Mouse (Mus musculus): ENCODE data around the gene Trnau1ap. TPM values are rescaled to one million over a fixed set of nuclear protein-coding genes. Genes with fewer than 3 reads are reported as not detected.

Trnau1ap gene
- total RNA-seq (2017) = 23.9 and 43.7 TPM in 2 replicates

DNA sequence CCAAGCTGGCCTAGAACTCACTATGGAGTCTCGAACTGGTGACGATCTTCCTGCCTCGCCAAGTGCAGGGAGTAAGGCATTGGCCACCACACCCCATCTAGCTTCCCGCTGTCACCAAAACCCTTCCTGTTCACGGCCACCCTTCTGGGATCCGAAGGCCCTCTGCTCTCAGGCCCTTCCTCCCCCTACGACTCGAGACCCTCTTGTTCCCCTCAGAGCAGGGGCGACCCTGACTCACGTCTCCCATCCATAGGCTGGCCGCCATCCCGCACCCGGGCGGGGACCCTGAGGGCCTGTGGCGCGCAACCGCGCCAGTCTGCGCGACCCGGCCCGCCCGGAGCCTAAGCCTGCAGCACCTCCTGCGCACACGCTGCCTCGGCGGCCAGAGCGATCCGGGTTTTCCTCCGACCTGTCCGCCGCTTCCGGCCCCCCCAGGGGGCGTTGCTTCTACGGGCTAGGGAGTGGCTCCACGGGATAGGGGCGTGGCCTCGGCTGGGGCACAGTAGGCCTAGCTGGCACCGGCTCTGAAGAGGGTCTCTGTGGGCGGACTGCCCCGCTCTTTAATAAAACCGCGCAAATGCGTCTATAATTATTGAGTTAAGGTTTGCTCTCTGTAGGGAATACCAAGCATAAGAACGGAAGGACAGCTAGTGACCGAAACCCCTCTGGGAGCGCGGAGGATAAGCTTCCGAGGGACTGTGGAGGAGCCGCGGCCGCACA, at the start of gene Trnau1ap:
Gene Trnau1ap, minus strand, starts transcription at position 424 of the 720 bp plus-strand sequence.
- ATAC-seq (replicated peaks; ENCODE audit: low read depth, poor library complexity, severe bottlenecking) = peak; percentile 97

DNA sequence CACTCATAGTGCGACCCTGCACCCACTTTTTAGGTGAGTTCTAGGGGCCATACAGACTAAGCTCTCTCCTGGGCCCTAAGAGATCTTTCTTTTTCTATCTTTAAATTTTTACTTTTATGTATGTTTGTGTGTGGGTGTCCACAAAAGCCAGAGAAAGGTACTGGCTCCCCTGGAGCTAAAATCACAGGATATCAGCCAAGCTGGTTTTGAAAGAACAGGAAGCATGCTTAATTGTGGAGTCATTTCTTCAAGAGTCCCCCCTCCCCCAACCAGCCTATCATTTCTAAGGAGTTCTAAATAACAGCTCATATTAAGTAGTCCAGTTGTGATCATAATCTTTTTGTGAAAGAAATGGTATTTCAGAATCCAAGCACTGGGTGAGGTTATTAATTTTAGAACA, 44.5 kb upstream of the Trnau1ap start:
- ATAC-seq (replicated peaks; ENCODE audit: low read depth, poor library complexity, severe bottlenecking) = no peak

- no peak for ATAC-seq (replicated peaks; ENCODE audit: low read depth, poor library complexity, severe bottlenecking)
Observed at GRCm38 (mm10) chr4:132369953-132370750, 40.8 kb upstream of the Trnau1ap start.

DNA sequence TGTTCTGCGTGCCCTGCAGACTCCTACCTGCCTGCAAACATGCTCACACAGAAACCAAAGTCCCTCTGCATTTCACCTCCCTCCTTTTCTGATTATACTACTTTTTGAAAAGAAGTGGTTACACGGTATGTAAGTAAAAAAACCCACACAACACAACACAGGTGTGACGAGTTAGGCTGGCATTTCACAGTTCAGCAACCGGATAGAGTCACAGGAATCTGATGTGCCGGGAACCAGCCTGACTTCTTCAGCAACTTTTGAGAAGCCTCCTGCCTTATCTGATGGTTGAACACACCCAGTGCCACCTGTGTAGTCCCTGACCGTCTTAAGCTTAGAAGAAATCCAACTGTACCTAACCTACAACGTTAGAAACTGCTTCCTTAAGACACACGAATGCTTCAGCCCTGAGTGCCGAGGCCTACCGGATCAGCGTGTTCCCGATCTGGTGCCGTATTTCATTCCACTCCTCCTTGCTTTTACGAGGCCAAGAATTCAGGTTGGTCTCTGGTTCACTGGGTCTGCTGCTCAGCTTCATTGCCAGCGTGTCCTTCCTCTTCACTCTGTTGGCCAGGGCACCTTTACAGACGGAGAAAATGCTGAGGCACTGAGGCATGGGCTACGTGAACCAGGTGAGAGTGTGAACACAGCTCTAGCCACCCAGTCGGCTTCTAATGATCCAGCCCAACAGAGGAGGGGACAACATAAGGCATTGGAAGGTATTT, 38.3 kb upstream of the Trnau1ap start:
- no peak for ATAC-seq (replicated peaks; ENCODE audit: low read depth, poor library complexity, severe bottlenecking)

GRCm38 (mm10) chr4:132365450-132366060, 36.2 kb upstream of the Trnau1ap start:
- no peak for ATAC-seq (replicated peaks; ENCODE audit: low read depth, poor library complexity, severe bottlenecking)

- no peak for ATAC-seq (replicated peaks; ENCODE audit: low read depth, poor library complexity, severe bottlenecking)
Observed at GRCm38 (mm10) chr4:132363487-132363886, 34.1 kb upstream of the Trnau1ap start.

- no peak for ATAC-seq (replicated peaks; ENCODE audit: low read depth, poor library complexity, severe bottlenecking)
Observed at GRCm38 (mm10) chr4:132359510-132359909, 30.2 kb upstream of the Trnau1ap start.

DNA sequence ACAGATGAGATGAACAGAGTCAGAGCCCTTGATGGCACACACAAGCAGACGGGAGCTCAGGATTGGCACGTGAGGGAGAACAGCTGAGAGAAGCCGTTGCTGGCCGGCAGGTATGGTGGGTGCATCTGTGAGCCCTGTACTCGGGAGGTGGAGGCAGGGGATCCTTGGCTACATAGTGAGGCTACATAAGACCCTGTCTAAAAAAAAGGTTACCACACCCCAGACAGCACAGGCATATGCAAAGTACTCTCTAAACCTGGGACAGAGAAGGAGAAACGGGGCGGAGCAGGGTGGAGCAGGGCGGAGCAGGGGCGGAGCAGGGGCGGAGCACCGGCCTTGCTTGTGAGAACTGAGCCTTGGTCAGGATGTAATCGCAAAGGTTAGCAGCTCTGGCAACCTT, 26.8 kb upstream of the Trnau1ap start:
- no peak for ATAC-seq (replicated peaks; ENCODE audit: low read depth, poor library complexity, severe bottlenecking)

GRCm38 (mm10) chr4:132355403-132355802, 26.1 kb upstream of the Trnau1ap start:
- no peak for ATAC-seq (replicated peaks; ENCODE audit: low read depth, poor library complexity, severe bottlenecking)

DNA sequence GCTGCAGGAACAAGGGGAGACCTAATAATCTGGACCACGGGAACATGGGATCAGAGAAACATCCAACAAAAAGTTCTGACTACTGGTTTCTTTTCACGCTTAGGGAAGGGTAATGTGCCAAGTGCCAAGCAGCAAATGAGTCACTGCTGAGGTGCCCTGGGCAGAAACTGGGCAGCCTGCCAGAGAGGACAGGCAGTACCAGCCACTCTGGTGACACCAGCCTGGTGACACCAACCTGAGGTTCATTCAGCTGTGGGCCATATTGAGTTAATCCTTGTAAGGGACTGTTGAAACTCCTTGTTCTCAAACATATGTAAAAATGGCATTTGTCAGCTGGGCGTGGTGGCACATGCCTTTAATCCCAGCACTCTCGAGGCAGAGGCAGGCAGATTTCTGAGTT, 25.2 kb upstream of the Trnau1ap start:
- ATAC-seq (replicated peaks; ENCODE audit: low read depth, poor library complexity, severe bottlenecking) = no peak

- ATAC-seq (replicated peaks; ENCODE audit: low read depth, poor library complexity, severe bottlenecking) = peak; percentile 86
Observed at GRCm38 (mm10) chr4:132353481-132353885, 24.1 kb upstream of the Trnau1ap start, which contains the start of gene Rcc1. Gene Rcc1, minus strand, starts transcription at chr4:132353605.

GRCm38 (mm10) chr4:132352739-132353138, 23.4 kb upstream of the Trnau1ap start:
- no peak for ATAC-seq (replicated peaks; ENCODE audit: low read depth, poor library complexity, severe bottlenecking)

DNA sequence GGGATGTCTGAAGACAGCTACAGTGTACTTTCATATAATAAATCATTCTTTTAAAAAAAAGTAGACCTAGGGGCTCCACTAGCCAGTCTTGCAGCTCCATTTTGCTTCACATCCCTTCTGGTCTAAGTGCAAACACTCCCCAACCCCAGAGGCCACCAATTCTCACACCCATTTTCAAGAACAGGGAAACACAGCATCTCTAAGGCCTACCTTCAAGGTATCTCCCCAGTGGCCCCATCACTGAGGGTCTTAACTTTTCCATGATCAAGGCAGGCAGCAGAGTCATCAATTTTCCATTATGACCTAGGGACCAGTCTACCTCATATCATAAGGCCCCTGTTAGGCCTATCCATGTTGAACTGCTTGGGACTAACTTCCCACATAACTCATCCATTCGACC, 22.1 kb upstream of the Trnau1ap start:
- no peak for ATAC-seq (replicated peaks; ENCODE audit: low read depth, poor library complexity, severe bottlenecking)

GRCm38 (mm10) chr4:132350854-132351253, 21.5 kb upstream of the Trnau1ap start:
- no peak for ATAC-seq (replicated peaks; ENCODE audit: low read depth, poor library complexity, severe bottlenecking)

- ATAC-seq (replicated peaks; ENCODE audit: low read depth, poor library complexity, severe bottlenecking) = no peak
Observed at GRCm38 (mm10) chr4:132350123-132350740, 20.9 kb upstream of the Trnau1ap start.

DNA sequence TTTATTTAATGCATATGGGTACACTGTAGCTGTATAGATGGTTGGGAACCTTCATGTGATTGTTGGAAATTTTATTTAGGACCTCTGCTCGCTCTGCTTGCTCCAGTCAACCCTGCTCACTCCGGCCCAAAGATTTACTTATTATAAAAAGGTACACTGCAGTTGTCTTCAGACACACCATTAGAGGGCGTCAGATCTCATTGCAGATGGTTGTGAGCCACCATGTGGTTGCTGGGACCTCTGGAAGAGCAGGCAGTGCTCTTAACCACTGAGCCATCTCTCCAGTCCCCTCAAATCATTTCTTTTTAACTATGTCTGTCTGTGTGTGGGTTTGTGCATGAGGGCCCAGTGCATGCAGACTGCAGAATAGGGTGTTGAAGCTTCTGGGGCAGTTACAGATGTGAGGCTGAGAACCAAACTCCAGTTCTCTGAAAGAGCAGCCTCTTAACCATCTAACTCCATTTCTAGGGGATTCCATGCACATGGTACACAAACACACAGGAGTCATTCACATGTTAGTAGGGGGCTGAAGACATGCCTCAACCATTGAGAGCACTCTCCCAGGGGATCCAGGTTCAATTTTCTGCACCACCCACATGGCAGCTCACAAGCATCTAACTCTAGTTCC, 20.3 kb upstream of the Trnau1ap start:
- ATAC-seq (replicated peaks; ENCODE audit: low read depth, poor library complexity, severe bottlenecking) = no peak

GRCm38 (mm10) chr4:132346661-132347060, 17.3 kb upstream of the Trnau1ap start:
- ATAC-seq (replicated peaks; ENCODE audit: low read depth, poor library complexity, severe bottlenecking) = no peak

- no peak for ATAC-seq (replicated peaks; ENCODE audit: low read depth, poor library complexity, severe bottlenecking)
Observed at GRCm38 (mm10) chr4:132346261-132346660, 16.9 kb upstream of the Trnau1ap start.

- 0 out of 2 replicates have a peak, but pooled peaks have one; percentile 2 for ATAC-seq (replicated peaks; ENCODE audit: low read depth, poor library complexity, severe bottlenecking)
Observed at GRCm38 (mm10) chr4:132345843-132346212, 16.5 kb upstream of the Trnau1ap start.
